Mouse (Mus musculus): ENCODE data around the gene Lactb. TPM values are rescaled to one million over a fixed set of nuclear protein-coding genes. Genes with fewer than 3 reads are reported as not detected.

The Lactb gene
- polyA plus RNA-seq, 1 experiment from 2014 or later = 14.2 TPM

- H3K27me3 ChIP-seq (ENCODE audit: control insufficient read depth, insufficient read depth, low read length) = no peaks in the 10 kb centered on the region
- no peaks in the 10 kb centered on the region for H3K9me3 ChIP-seq (ENCODE audit: control insufficient read depth, low read length)
- ATAC-seq (ENCODE audit: low FRiP score, low TSS enrichment) (no peak), DNase-seq (no peak)
- H3K9ac ChIP-seq (replicated peaks; ENCODE audit: low read length) = no peak overlapping the region
- H3K4me1 ChIP-seq (ENCODE audit: control insufficient read depth, insufficient read depth, low read length) = peaks cover 9% of the 10 kb centered on the region; the same call in 1 of the 2 replicates
- H3K27ac ChIP-seq (replicated peaks; ENCODE audit: low read depth, low read length) = no peak overlapping the region
- 88% methylated on average over 8 of the region's 8 CpGs for WGBS
- H3K4me3 ChIP-seq (replicated peaks; ENCODE audit: low read depth, low read length) = no peak overlapping the region
- no peak overlapping the region for H3K4me2 ChIP-seq (ENCODE audit: low read length)
- H3K36me3 ChIP-seq (ENCODE audit: control insufficient read depth, insufficient read depth, low read length) = peaks cover 21% of the 10 kb centered on the region
Measured at GRCm38 (mm10) chr9:66971116-66971515, 4.2 kb downstream of the Lactb start.

GRCm38 (mm10) chr9:66967492-66967891, 7.8 kb downstream of the Lactb start:
- no peak overlapping the region for H3K4me2 ChIP-seq (ENCODE audit: low read length)
- peaks cover 21% of the 10 kb centered on the region for H3K36me3 ChIP-seq (ENCODE audit: control insufficient read depth, insufficient read depth, low read length)
- no peaks in the 10 kb centered on the region for H3K4me1 ChIP-seq (ENCODE audit: control insufficient read depth, insufficient read depth, low read length)
- no peak overlapping the region for H3K27ac ChIP-seq (replicated peaks; ENCODE audit: low read depth, low read length)
- no peak overlapping the region for H3K4me3 ChIP-seq (replicated peaks; ENCODE audit: low read depth, low read length)
- no peak for DNase-seq
- 90% methylated on average over 8 of the region's 8 CpGs for WGBS
- no peak overlapping the region for H3K9ac ChIP-seq (replicated peaks; ENCODE audit: low read length)
- no peaks in the 10 kb centered on the region for H3K27me3 ChIP-seq (ENCODE audit: control insufficient read depth, insufficient read depth, low read length)
- ATAC-seq (ENCODE audit: low FRiP score, low TSS enrichment) = no peak
- no peaks in the 10 kb centered on the region for H3K9me3 ChIP-seq (ENCODE audit: control insufficient read depth, low read length)

GRCm38 (mm10) chr9:66961478-66961877, 13.8 kb downstream of the Lactb start:
- no peak overlapping the region for H3K4me3 ChIP-seq (replicated peaks; ENCODE audit: low read depth, low read length)

GRCm38 (mm10) chr9:66957451-66957850, 17.8 kb downstream of the Lactb start:
- H3K27me3 ChIP-seq (ENCODE audit: control insufficient read depth, insufficient read depth, low read length) = no peaks in the 10 kb centered on the region
- no peak overlapping the region for H3K4me2 ChIP-seq (ENCODE audit: low read length)
- ATAC-seq (ENCODE audit: low FRiP score, low TSS enrichment) = no peak
- H3K27ac ChIP-seq (replicated peaks; ENCODE audit: low read depth, low read length) = no peak overlapping the region
- WGBS = 88% methylated on average over 3 of the region's 3 CpGs
- H3K9ac ChIP-seq (replicated peaks; ENCODE audit: low read length) = no peak overlapping the region
- H3K9me3 ChIP-seq (ENCODE audit: control insufficient read depth, low read length) = no peaks in the 10 kb centered on the region
- no peak overlapping the region for H3K4me3 ChIP-seq (replicated peaks; ENCODE audit: low read depth, low read length)
- peaks cover 5% of the 10 kb centered on the region; the same call in 1 of the 2 replicates for H3K36me3 ChIP-seq (ENCODE audit: control insufficient read depth, insufficient read depth, low read length)
- H3K4me1 ChIP-seq (ENCODE audit: control insufficient read depth, insufficient read depth, low read length) = no peaks in the 10 kb centered on the region
- no peak for DNase-seq

More at GRCm38 (mm10) chr9:66961478-66961877, 13.8 kb downstream of the Lactb start:
- DNase-seq (no peak), ATAC-seq (ENCODE audit: low FRiP score, low TSS enrichment) (no peak)
- Histone ChIP-seq H3K27me3 (ENCODE audit: control insufficient read depth, insufficient read depth, low read length) (no peaks in the 10 kb centered on the region), H3K4me2 (ENCODE audit: low read length) (no peak overlapping the region), H3K9ac (replicated peaks; ENCODE audit: low read length) (no peak overlapping the region), H3K36me3 (ENCODE audit: control insufficient read depth, insufficient read depth, low read length) (no peaks in the 10 kb centered on the region), H3K27ac (replicated peaks; ENCODE audit: low read depth, low read length) (no peak overlapping the region), H3K4me1 (ENCODE audit: control insufficient read depth, insufficient read depth, low read length) (no peaks in the 10 kb centered on the region), H3K9me3 (ENCODE audit: control insufficient read depth, low read length) (no peaks in the 10 kb centered on the region)
- 75% methylated on average over 3 of the region's 3 CpGs for WGBS

- WGBS = 93% methylated on average over 2 of the region's 2 CpGs
- Histone ChIP-seq H3K4me2 (ENCODE audit: low read length) (no peak overlapping the region), H3K36me3 (ENCODE audit: control insufficient read depth, insufficient read depth, low read length) (peaks cover 13% of the 10 kb centered on the region; the same call in 1 of the 2 replicates), H3K4me3 (replicated peaks; ENCODE audit: low read depth, low read length) (no peak overlapping the region), H3K9me3 (ENCODE audit: control insufficient read depth, low read length) (no peaks in the 10 kb centered on the region), H3K27me3 (ENCODE audit: control insufficient read depth, insufficient read depth, low read length) (no peaks in the 10 kb centered on the region), H3K9ac (replicated peaks; ENCODE audit: low read length) (no peak overlapping the region), H3K27ac (replicated peaks; ENCODE audit: low read depth, low read length) (no peak overlapping the region), H3K4me1 (ENCODE audit: control insufficient read depth, insufficient read depth, low read length) (no peaks in the 10 kb centered on the region)
- ATAC-seq (ENCODE audit: low FRiP score, low TSS enrichment) (no peak), DNase-seq (no peak)
Measured at GRCm38 (mm10) chr9:66952886-66953285, 22.4 kb downstream of the Lactb start.

- DNase-seq (no peak), ATAC-seq (ENCODE audit: low FRiP score, low TSS enrichment) (no peak)
- Histone ChIP-seq H3K27me3 (ENCODE audit: control insufficient read depth, insufficient read depth, low read length) (no peaks in the 10 kb centered on the region), H3K9me3 (ENCODE audit: control insufficient read depth, low read length) (no peaks in the 10 kb centered on the region), H3K36me3 (ENCODE audit: control insufficient read depth, insufficient read depth, low read length) (peaks cover 15% of the 10 kb centered on the region; the same call in 1 of the 2 replicates), H3K27ac (replicated peaks; ENCODE audit: low read depth, low read length) (no peak overlapping the region), H3K9ac (replicated peaks; ENCODE audit: low read length) (no peak overlapping the region), H3K4me3 (replicated peaks; ENCODE audit: low read depth, low read length) (no peak overlapping the region), H3K4me1 (ENCODE audit: control insufficient read depth, insufficient read depth, low read length) (no peaks in the 10 kb centered on the region), H3K4me2 (ENCODE audit: low read length) (no peak overlapping the region)
- 85% methylated on average over 8 of the region's 8 CpGs for WGBS
Measured at GRCm38 (mm10) chr9:66952321-66952720, 23.0 kb downstream of the Lactb start.

GRCm38 (mm10) chr9:66948536-66948935, 26.7 kb downstream of the Lactb start:
- WGBS = 100% methylated on average over 2 of the region's 2 CpGs
- Histone ChIP-seq H3K9ac (replicated peaks; ENCODE audit: low read length) (no peak overlapping the region), H3K9me3 (ENCODE audit: control insufficient read depth, low read length) (no peaks in the 10 kb centered on the region), H3K27ac (replicated peaks; ENCODE audit: low read depth, low read length) (no peak overlapping the region), H3K4me3 (replicated peaks; ENCODE audit: low read depth, low read length) (no peak overlapping the region), H3K27me3 (ENCODE audit: control insufficient read depth, insufficient read depth, low read length) (no peaks in the 10 kb centered on the region), H3K4me2 (ENCODE audit: low read length) (no peak overlapping the region), H3K36me3 (ENCODE audit: control insufficient read depth, insufficient read depth, low read length) (peaks cover 10% of the 10 kb centered on the region; the same call in 1 of the 2 replicates), H3K4me1 (ENCODE audit: control insufficient read depth, insufficient read depth, low read length) (peaks cover 10% of the 10 kb centered on the region; the same call in 1 of the 2 replicates)
- DNase-seq = no peak
- no peak for ATAC-seq (ENCODE audit: low FRiP score, low TSS enrichment)

GRCm38 (mm10) chr9:66945647-66946641, 29.3 kb downstream of the Lactb start, which contains the start of gene Rps27l:
Gene Rps27l, plus strand, starts transcription at chr9:66946086.
- under 1% methylated on average over 77 of the region's 77 CpGs for WGBS

More at GRCm38 (mm10) chr9:66945647-66946641, 29.3 kb downstream of the Lactb start, which contains the start of gene Rps27l:
- peak within 1 kb of the TSS; percentile 93 for H3K4me3 ChIP-seq (replicated peaks; ENCODE audit: low read depth, low read length)
- peaks cover 10% of the 10 kb centered on the region; the same call in 1 of the 2 replicates for H3K4me1 ChIP-seq (ENCODE audit: control insufficient read depth, insufficient read depth, low read length)
- H3K27ac ChIP-seq (replicated peaks; ENCODE audit: low read depth, low read length) = peak within 1 kb of the TSS; percentile 93
- H3K9me3 ChIP-seq (ENCODE audit: control insufficient read depth, low read length) = no peaks in the 10 kb centered on the region
- peaks cover 10% of the 10 kb centered on the region; the same call in 1 of the 2 replicates for H3K36me3 ChIP-seq (ENCODE audit: control insufficient read depth, insufficient read depth, low read length)
- H3K4me2 ChIP-seq (ENCODE audit: low read length) = peak within 1 kb of the TSS; percentile 83
- no peaks in the 10 kb centered on the region for H3K27me3 ChIP-seq (ENCODE audit: control insufficient read depth, insufficient read depth, low read length)
- peak within 1 kb of the TSS; percentile 86 for H3K9ac ChIP-seq (replicated peaks; ENCODE audit: low read length)
- DNase-seq = peak; percentile 95
- ATAC-seq (ENCODE audit: low FRiP score, low TSS enrichment) = peak; percentile 99

Data from midbrain, embryonic 14.5 days (tissue).